Mouse (Mus musculus) right cerebral cortex, postnatal 14 days (tissue): Measurements from ENCODE around the gene Pyurf.

Source experiments
- DNase-seq: peaks from one replicate; pipeline ENCODE4 v3.0.0; 2022

The Pyurf gene

DNA sequence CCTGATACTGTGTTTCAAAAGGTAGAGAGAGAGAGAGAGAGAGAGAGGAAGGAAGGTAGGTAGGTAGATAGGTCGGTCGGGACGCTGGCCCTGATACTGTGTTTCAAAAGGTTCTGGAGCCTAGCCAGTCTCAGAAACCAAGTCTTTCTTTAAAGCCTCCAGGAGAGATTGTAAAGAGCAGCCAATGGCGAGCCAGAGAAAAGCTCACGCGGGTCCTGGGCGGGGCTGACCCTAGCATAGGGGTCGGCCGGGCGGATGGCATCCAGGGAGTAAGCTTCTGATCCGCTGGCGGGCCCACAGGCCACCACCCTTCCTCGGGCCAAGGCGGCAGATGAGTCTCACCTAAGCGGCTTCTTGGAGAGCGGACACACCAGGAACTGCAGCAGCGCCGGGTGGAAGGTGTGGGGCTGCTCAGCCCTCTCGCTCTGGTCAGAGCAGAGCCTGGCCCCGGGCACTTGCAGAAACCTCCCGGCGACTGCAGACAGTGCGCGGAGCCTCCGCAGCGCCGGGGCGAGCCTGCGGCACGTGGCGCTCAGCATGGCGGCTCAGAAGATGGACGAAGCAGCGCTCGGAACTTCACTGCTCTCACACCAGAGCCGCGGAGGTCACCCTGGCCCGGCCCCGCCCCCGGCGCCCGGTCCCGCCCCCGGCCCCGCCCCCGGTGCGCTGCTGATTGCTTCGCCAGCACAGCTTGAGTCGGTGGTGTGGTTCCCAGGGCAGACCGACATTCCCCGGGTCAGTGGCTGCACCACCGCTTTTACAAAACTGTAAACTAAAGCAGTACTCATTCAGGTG lies at the start of gene Pyurf:
Gene Pyurf, minus strand, starts transcription at position 612 of the 795 bp plus-strand sequence.
- DNase-seq: peak; percentile 82

DNA sequence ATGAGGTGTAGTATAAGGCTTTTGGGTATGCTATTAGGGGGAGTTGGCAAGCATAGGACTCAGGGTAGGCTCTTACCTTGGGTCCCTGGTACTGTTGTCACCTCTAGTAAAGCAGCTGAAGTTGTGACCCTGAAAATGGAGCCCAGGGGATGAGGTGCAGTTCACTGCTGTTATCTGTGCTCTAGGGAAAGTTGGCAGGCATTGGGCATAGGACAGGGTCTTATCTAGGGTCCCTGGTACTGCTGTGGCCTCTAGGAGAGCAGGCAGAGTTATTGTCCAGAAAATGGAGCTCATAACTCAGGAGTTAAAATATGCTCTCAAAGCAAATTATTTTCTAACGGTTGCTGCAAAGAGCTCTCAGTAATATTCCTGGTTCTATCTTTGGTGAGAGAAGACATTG lies 29.5 kb upstream of the Pyurf start:
- DNase-seq: no peak

DNA sequence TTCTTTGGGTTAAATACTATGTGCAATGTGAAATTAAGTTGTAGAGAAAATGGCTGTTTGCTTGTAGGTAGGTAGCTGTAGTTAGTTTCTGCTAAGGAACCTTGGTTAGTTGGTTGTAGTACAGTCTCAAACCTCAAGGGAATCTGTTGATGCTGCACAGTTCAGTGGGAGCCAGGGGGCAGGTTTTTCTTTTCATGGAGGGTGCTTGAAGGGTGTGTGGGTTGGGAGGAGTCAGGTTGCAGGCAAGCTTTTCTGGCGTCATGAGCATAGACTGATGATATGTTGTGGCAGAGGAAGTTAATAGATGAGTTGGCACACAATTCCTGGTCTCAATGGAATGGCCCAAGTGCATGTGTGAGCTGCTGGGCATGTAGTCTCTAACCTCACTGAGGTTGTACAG lies 19.8 kb upstream of the Pyurf start:
- DNase-seq: no peak

DNA sequence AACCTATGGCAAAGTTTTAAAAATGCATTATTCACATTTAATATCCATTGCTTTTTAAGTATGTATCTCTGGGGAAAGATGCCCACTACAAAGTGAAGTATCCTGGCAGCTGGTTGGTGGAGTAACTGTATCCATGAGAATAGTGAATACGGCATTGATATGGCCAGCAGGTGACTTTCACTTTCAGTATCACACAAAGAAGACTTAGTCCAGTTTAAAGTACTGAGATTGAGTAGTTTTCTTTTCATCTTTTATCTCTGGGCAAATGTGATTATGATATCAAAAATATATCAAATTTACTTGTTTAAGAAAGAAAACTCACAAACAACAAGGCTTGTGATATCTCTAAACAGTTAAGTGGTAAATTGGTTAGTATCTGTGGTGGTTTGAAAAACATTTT lies 14.8 kb upstream of the Pyurf start:
- DNase-seq: no peak

DNA sequence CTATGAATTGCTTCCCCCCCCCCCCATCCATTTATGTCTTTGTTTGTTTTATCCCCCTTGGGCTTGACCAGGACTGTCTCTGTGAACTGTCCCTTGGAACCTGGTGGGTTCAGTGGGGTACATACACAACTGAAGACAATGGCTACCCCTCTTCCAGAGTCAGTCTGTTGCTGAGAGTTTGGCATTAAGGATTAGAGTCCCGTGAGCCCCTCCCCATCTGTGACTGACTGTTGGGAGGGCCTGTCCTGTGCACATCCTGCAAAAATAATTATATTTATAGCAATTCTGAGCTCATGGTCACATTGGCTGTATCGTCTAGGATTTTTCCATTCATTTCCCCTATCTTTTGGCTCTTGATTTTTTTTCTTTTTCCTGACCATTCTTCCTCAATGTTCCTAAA lies 11.8 kb upstream of the Pyurf start:
- no peak for DNase-seq

DNA sequence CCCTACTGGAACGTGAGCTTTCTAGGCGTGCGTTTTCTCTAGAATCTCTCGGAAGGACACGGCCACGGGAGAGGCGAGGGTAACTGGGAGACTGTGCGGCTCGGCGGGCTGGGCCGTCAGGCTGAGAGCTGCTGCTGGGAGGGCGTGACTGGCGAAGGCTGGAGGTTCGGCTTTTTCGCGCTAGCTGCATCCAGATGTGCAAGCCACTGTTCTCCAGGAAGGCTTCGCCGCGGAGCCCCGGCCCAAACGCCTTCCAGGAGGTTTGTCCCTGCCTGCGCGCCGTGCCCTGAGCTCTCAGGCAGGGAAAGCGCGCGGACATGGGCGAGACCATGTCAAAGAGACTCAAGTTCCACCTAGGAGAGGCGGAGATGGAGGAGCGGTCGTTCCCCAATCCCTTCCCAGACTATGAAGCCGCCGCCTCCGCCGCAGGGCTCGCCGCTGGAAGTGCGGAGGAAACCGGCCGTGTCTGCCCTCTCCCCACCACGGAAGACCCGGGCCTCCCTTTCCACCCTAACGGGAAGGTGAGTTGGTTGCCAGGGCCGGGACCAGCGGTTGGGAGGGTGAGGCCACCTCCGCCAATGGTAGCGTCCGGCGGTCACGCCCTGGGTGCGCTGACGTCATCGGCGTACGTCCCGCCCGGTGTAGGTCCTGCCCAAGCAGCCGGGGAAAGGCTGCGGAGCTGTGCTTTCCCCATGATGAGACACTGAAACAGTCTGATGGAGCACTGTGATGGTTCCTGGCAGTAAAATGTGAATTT lies 11.0 kb upstream of the Pyurf start:
- DNase-seq: peak; percentile 94

DNA sequence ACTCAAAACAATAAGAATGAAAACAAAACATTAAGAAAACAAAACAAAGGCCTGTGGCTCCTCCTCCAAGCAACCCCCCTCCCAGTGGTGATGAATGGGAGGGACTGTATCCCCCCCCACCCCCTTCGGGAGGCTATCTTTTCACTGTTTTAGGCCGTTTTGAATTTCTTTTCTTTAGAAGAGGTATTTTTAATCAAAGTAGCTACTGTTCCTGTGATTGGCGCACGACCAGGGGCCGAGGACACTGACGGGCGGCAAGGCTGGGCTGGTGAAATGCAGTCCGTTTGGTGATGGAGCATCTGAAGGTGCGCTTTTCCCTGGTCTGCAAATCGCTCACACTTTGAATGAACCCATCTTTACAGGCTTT lies 10.5 kb upstream of the Pyurf start, which contains the start of gene Lancl2:
Gene Lancl2, plus strand, starts transcription at position 165 of the 367 bp plus-strand sequence.
- peak; percentile 44 for DNase-seq

DNA sequence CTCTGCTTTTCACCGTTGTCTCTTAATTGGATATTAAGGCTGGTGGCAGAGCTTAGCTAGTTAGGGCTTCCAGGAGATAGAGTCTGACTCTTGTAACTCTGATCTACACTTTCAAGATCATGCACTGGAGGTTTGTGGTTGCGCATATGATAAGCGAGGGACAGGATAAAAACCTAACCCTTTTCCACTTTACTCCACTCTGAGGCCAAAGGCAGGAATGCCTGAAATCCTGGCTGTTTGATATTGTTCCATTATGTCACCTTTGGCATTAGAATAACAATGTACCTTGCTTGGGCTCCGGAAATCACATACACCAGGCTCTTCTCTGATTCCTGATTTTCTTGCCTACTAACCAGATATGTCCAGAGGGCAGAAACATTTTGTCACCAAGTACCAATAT lies 9.8 kb upstream of the Pyurf start:
- no peak for DNase-seq

DNA sequence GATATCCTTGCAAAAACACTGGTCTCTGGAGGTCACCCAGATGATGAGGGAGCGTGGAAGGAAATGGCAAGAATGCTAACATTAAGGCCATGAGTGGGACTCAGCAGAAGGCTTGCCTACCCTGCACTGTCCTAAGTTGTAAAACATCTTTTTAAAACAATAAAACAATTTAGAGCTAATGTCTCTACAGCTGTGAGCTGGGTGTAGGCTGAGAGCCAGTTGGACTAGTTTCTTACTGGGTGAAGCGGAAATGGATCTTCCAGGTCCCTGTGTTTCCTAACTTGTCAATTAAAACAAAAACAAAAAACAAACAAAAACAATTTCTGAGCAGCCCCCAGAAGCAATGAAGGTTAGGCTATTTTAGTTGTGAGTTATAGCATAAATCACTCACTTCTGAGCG lies 1.2 kb upstream of the Pyurf start:
- no peak for DNase-seq

DNA sequence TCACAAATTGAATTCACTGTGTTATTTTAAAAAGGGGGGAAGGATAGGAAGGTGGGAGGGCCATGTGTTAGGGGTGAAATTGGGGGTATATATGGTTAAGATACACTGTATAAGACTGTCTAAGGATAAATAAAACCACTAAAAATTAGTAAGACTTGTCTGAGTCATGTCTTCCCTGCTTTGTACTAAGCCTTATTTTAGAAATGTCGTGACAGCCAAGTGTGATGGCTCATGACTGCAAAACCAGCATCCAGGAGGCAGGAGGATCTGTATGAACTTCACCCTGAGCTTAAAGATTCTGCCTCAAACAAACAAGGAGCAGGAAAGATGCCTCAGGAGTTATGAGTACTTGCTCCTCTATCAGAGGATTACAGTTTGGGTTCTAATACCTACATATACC lies 7.7 kb downstream of the Pyurf start:
- DNase-seq: no peak

DNA sequence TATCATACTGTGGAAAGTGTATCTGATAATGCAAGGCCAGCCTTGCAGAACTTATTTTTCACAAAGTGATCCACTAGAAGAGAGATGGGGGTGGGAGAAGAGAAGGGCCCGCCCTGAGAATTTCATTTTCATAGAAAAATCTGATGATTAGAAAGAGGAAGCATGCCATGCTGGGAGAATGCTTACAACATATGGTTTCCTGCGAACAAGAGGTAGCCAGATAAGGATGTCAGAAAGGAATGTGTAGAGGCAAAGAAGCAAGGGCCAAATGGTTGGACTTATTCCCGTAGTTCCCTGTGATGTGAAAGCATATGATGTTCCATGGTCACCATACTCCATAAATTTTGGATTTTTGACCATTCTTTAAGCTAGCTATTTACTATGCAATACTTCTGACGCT lies 30.6 kb downstream of the Pyurf start:
- DNase-seq: no peak

DNA sequence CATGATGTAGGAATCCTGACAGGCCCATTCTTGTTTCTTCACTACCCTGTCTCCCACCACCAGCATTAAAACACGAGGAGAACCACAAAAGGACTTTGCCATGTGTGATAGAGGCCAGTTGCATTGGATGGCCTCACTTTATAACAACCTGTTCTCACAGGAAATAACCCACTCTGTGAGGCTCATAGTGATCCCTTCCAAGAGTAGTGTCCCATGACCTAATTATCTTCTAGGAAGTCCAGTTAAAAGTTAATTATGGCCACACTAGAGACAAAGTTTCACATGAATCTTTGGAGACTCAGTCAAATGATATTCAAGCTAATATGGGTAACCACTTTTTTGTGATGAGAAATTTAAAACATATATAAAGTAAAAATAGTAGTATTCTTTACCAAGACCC lies 44.6 kb downstream of the Pyurf start:
- DNase-seq: no peak

DNA sequence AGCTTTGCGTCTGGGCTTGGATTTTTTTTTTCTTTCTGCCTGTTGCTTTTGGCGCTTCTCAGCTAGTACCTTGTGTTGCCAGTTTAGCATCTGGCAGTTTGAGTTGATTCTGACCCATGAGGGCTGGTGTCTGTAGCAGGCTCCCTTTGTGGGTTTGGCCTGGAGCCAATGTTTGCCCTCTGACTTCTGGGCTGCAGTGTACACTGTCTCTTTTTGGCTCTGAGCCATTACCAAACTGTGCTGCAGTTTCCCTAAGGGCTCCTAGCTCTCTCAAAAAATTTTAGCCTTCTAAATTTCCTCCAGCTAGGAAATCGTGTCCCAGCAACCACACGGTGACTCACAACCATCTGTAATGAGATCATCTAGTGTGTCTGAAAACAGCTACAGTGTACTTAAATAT lies 50.1 kb downstream of the Pyurf start:
- DNase-seq: peak; percentile 62

DNA sequence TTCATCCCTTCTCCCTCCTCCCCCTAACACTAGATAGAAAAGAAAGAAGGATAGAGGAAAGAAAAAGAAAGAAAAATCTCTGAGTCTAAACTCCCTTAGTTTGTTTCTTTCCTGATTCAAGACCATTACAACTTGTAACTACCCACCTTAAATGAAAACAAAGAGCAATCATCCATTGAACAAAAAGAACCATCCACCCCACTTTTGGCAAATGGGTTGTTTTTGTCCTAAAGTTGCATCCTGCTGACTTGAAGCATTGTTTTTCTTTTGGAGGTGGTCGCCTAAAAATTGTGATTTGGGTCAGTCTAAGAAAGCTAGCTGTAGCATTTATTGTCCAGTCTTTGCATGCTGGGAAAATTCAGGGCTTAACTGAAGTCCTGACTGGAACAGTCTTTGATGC lies 52.3 kb downstream of the Pyurf start:
- no peak for DNase-seq
